Mouse (Mus musculus) lung, postnatal 0 days (tissue): ENCODE results near the gene Cdhr3.

Experiments
- CTCF ChIP-seq: IDR thresholded peaks from 2 replicates; pipeline ENCODE4 v1.5.1; 2016; ENCODE audit warnings: antibody characterized with exemption, mild to moderate bottlenecking
- EP300 ChIP-seq: IDR thresholded peaks from 2 replicates; pipeline ENCODE4 v1.6.1; 2016; ENCODE audit warnings: antibody characterized with exemption, mild to moderate bottlenecking, control low read depth

- TF ChIP-seq CTCF: no peak
- TF ChIP-seq EP300: no peak
Observed at GRCm38 (mm10) chr12:33130401-33130800, 37.7 kb upstream of the Cdhr3 start.
